Mouse (Mus musculus) midbrain, postnatal 0 days (tissue): ENCODE measurements around the gene Prph2. TPM values are rescaled to one million over a fixed set of nuclear protein-coding genes. Genes with fewer than 3 reads are reported as not detected.
A peak's percentile ranks its signal among the peaks of the same experiment; 100 is the strongest.

ENCODE experiments used
- ATAC-seq: fragments of 200-750 bp; cut with Nextera tagmentation; 2 replicates; pipeline ENCODE4 v1.8.0; 2017; ENCODE audit warnings: moderate number of reproducible peaks, mild to moderate bottlenecking, moderate TSS enrichment, moderate library complexity; ENCODE audit not compliant: low FRiP score
- DNase-seq: peaks from one replicate; pipeline ENCODE4 v3.0.0-alpha.2; 2015; ENCODE audit warnings: low spot score
- H3K27ac ChIP-seq: fragments of 300-500 bp; sonication (generic); 2 replicates; pipeline ENCODE4 v1.5.1; 2014; ENCODE audit warnings: low read depth, mild to moderate bottlenecking, low read length, mixed read lengths
- H3K27me3 ChIP-seq: fragments of 300-500 bp; sonication (generic); 2 replicates; pipeline ENCODE4 v1.6.1; 2014; ENCODE audit warnings: low read length, control low read depth, mixed read lengths; ENCODE audit not compliant: insufficient read depth
- H3K36me3 ChIP-seq: fragments of 300-500 bp; sonication (generic); 2 replicates; pipeline ENCODE4 v1.6.1; 2014; ENCODE audit warnings: low read length, control low read depth, mixed read lengths; ENCODE audit not compliant: insufficient read depth
- H3K4me1 ChIP-seq: fragments of 300-500 bp; sonication (generic); 2 replicates; pipeline ENCODE4 v1.6.1; 2014; ENCODE audit warnings: mild to moderate bottlenecking, control low read depth, antibody characterized with exemption, low read length, mixed read lengths; ENCODE audit not compliant: insufficient read depth
- H3K4me2 ChIP-seq: fragments of 300-500 bp; sonication (generic); 2 replicates; pipeline ENCODE4 v1.6.1; 2014; ENCODE audit warnings: low read depth, mild to moderate bottlenecking, low read length, mixed read lengths; ENCODE audit not compliant: poor library complexity, severe bottlenecking
- H3K4me3 ChIP-seq: fragments of 300-500 bp; sonication (generic); 2 replicates; pipeline ENCODE4 v1.5.1; 2014; ENCODE audit warnings: low read depth, mild to moderate bottlenecking, low read length, moderate library complexity
- H3K9ac ChIP-seq: fragments of 300-500 bp; sonication (generic); replicated peaks from 2 replicates; pipeline ENCODE4 v1.6.1; 2014; ENCODE audit warnings: mild to moderate bottlenecking, low read length, moderate library complexity, mixed read lengths; ENCODE audit not compliant: poor library complexity, severe bottlenecking
- H3K9me3 ChIP-seq: fragments of 300-500 bp; sonication (generic); 2 replicates; pipeline ENCODE4 v1.6.1; 2016; ENCODE audit warnings: low read length, control low read depth
- CTCF ChIP-seq: IDR thresholded peaks from 2 replicates; pipeline ENCODE4 v1.5.1; 2016; ENCODE audit warnings: antibody characterized with exemption, mild to moderate bottlenecking
- WGBS: fragments of 180-500 bp; shearing (Covaris S2); extraction: QIAGEN DNeasy Blood & Tissue Kit; methylation state at CpG from one replicate; pipeline ENCODE4 v1.1.7; 2014; 5-methylcytosine and 5-hydroxymethylcytosine counted together
- polyA plus RNA-seq: library from polyadenylated mRNA; unstranded; fragments of >200 nt; fragmentation: Nextera tagmentation; extraction: Ambion mirVana; gene quantifications from 2 replicates; pipeline ENCODE4 v1.2.1, GENCODE M21; 2015
- total RNA-seq: library from RNA; depleted of rRNA; stranded (reverse); fragments of >200 nt; gene quantifications from 2 replicates; pipeline ENCODE4 v1.2.3, GENCODE M21; 2014

Gene Prph2
- total and polyA plus RNA-seq, 2 experiments from 2014 or later: not detected

GRCm38 (mm10) chr17:46874133-46874532 is 36.1 kb upstream of the Prph2 start:
- WGBS: 45% methylated on average over 10 of the region's 10 CpGs
- H3K9ac ChIP-seq: no peak overlapping the region
- no peak overlapping the region for H3K4me2 ChIP-seq
- DNase-seq (no peak), ATAC-seq (no peak)
- TF ChIP-seq CTCF: no peak
- H3K27me3 ChIP-seq: no peaks in the 10 kb centered on the region
- no peak overlapping the region for H3K27ac ChIP-seq
- H3K9me3 ChIP-seq: no peaks in the 10 kb centered on the region
- H3K4me3 ChIP-seq: no peak overlapping the region
- no peaks in the 10 kb centered on the region; the same call in 1 of the 2 replicates for H3K36me3 ChIP-seq
- no peaks in the 10 kb centered on the region for H3K4me1 ChIP-seq

GRCm38 (mm10) chr17:46875626-46876025 is 34.6 kb upstream of the Prph2 start:
- 67% methylated on average over 3 of the region's 3 CpGs for WGBS

GRCm38 (mm10) chr17:46876371-46876950 is 33.8 kb upstream of the Prph2 start:
- no peaks in the 10 kb centered on the region for H3K9me3 ChIP-seq
- ATAC-seq: no peak
- 87% methylated on average over 8 of the region's 8 CpGs for WGBS
- TF ChIP-seq CTCF: no peak
- no peak overlapping the region for H3K27ac ChIP-seq
- H3K4me1 ChIP-seq: no peaks in the 10 kb centered on the region
- no peak overlapping the region for H3K4me3 ChIP-seq
- no peak for DNase-seq
- H3K27me3 ChIP-seq: no peaks in the 10 kb centered on the region
- H3K9ac ChIP-seq: no peak overlapping the region
- H3K4me2 ChIP-seq: no peak overlapping the region
- H3K36me3 ChIP-seq: no peaks in the 10 kb centered on the region; the same call in 1 of the 2 replicates

More at GRCm38 (mm10) chr17:46875626-46876025, 34.6 kb upstream of the Prph2 start:
- peak; percentile 26; the same call in 1 of the 2 replicates for TF ChIP-seq CTCF
- H3K9ac ChIP-seq: no peak overlapping the region
- H3K4me1 ChIP-seq: no peaks in the 10 kb centered on the region
- no peak overlapping the region for H3K4me3 ChIP-seq
- ATAC-seq (no peak), DNase-seq (no peak)
- H3K27me3 ChIP-seq: no peaks in the 10 kb centered on the region
- no peak overlapping the region for H3K4me2 ChIP-seq
- no peaks in the 10 kb centered on the region for H3K9me3 ChIP-seq
- H3K36me3 ChIP-seq: no peaks in the 10 kb centered on the region; the same call in 1 of the 2 replicates
- H3K27ac ChIP-seq: no peak overlapping the region

- WGBS: 73% methylated on average over 5 of the region's 5 CpGs
- Histone ChIP-seq H3K9ac (no peak overlapping the region), H3K4me3 (no peak overlapping the region), H3K27me3 (no peaks in the 10 kb centered on the region), H3K36me3 (no peaks in the 10 kb centered on the region; the same call in 1 of the 2 replicates), H3K4me1 (no peaks in the 10 kb centered on the region), H3K9me3 (no peaks in the 10 kb centered on the region), H3K4me2 (no peak overlapping the region), H3K27ac (no peak overlapping the region)
- DNase-seq: no peak
- ATAC-seq: no peak
- no peak for TF ChIP-seq CTCF
Observed at GRCm38 (mm10) chr17:46877061-46877460, 33.2 kb upstream of the Prph2 start.

GRCm38 (mm10) chr17:46879841-46880311 is 30.4 kb upstream of the Prph2 start:
- no peak overlapping the region for H3K9ac ChIP-seq
- no peaks in the 10 kb centered on the region for H3K9me3 ChIP-seq
- DNase-seq: peak; percentile 40
- no peaks in the 10 kb centered on the region for H3K4me1 ChIP-seq
- H3K4me3 ChIP-seq: no peak overlapping the region
- TF ChIP-seq CTCF: no peak
- 44% methylated on average over 14 of the region's 14 CpGs for WGBS
- no peaks in the 10 kb centered on the region for H3K27me3 ChIP-seq
- no peak for ATAC-seq
- no peak overlapping the region for H3K4me2 ChIP-seq
- no peak overlapping the region for H3K27ac ChIP-seq
- H3K36me3 ChIP-seq: no peaks in the 10 kb centered on the region; the same call in 1 of the 2 replicates

GRCm38 (mm10) chr17:46880322-46880721 is 29.9 kb upstream of the Prph2 start:
- Histone ChIP-seq H3K4me1 (no peaks in the 10 kb centered on the region), H3K9me3 (no peaks in the 10 kb centered on the region), H3K9ac (no peak overlapping the region), H3K4me3 (no peak overlapping the region), H3K27me3 (no peaks in the 10 kb centered on the region), H3K27ac (no peak overlapping the region), H3K36me3 (no peaks in the 10 kb centered on the region; the same call in 1 of the 2 replicates), H3K4me2 (no peak overlapping the region)
- WGBS: 78% methylated on average over 2 of the region's 2 CpGs
- ATAC-seq: no peak
- no peak for TF ChIP-seq CTCF
- DNase-seq: no peak
